Mouse (Mus musculus): ENCODE measurements around the gene Glt28d2. TPM values are rescaled to one million over a fixed set of nuclear protein-coding genes. Genes with fewer than 3 reads are reported as not detected.

Glt28d2 gene
- total RNA-seq, 2 experiments from 2014 or later, result 8.1 to 8.6 TPM

GRCm38 (mm10) chr3:85880068-85880467, 7.2 kb downstream of the Glt28d2 start:
- no peak for DNase-seq

- peak in 1 of 2 experiments; percentile 53 for DNase-seq
Observed at GRCm38 (mm10) chr3:85878911-85879310, 8.4 kb downstream of the Glt28d2 start.

GRCm38 (mm10) chr3:85863996-85864395, 23.3 kb downstream of the Glt28d2 start:
- no peak for DNase-seq

GRCm38 (mm10) chr3:85862886-85863285, 24.4 kb downstream of the Glt28d2 start:
- no peak for DNase-seq

GRCm38 (mm10) chr3:85860996-85861395, 26.3 kb downstream of the Glt28d2 start:
- DNase-seq, result no peak

GRCm38 (mm10) chr3:85859311-85859710, 28.0 kb downstream of the Glt28d2 start:
- DNase-seq, result no peak

- DNase-seq, result peak; percentile 75 to 80
Observed at GRCm38 (mm10) chr3:85858140-85859135, 28.9 kb downstream of the Glt28d2 start.

GRCm38 (mm10) chr3:85857083-85857482, 30.2 kb downstream of the Glt28d2 start:
- DNase-seq, result no peak

- DNase-seq, result no peak
Observed at GRCm38 (mm10) chr3:85855947-85856346, 31.4 kb downstream of the Glt28d2 start.

- no peak for DNase-seq
Observed at GRCm38 (mm10) chr3:85855043-85855442, 32.3 kb downstream of the Glt28d2 start.

- no peak for DNase-seq
Observed at GRCm38 (mm10) chr3:85854143-85854542, 33.2 kb downstream of the Glt28d2 start.

- no peak for DNase-seq
Observed at GRCm38 (mm10) chr3:85853715-85854114, 33.6 kb downstream of the Glt28d2 start.

GRCm38 (mm10) chr3:85850079-85850478, 37.2 kb downstream of the Glt28d2 start:
- DNase-seq, result no peak

GRCm38 (mm10) chr3:85846316-85846715, 41.0 kb downstream of the Glt28d2 start:
- DNase-seq, result no peak

GRCm38 (mm10) chr3:85845341-85845740, 42.0 kb downstream of the Glt28d2 start:
- DNase-seq, result no peak

GRCm38 (mm10) chr3:85842881-85843218, 44.5 kb downstream of the Glt28d2 start:
- peak; percentile 28 to 55 for DNase-seq

GRCm38 (mm10) chr3:85842177-85842880, 45.0 kb downstream of the Glt28d2 start:
- DNase-seq, result peak; percentile 22 to 45

- DNase-seq, result no peak
Observed at GRCm38 (mm10) chr3:85841454-85842176, 45.7 kb downstream of the Glt28d2 start.

GRCm38 (mm10) chr3:85833627-85834026, 53.7 kb downstream of the Glt28d2 start:
- no peak for DNase-seq

- no peak for DNase-seq
Observed at GRCm38 (mm10) chr3:85832490-85833155, 54.7 kb downstream of the Glt28d2 start.

GRCm38 (mm10) chr3:85831785-85832184, 55.5 kb downstream of the Glt28d2 start:
- no peak for DNase-seq

- peak in 1 of 2 experiments; percentile 15 for DNase-seq
Observed at GRCm38 (mm10) chr3:85829047-85829446, 58.3 kb downstream of the Glt28d2 start.

Data from heart, adult 18-20 months (tissue).